Mouse (Mus musculus) neural tube, embryonic 15.5 days (tissue): ENCODE results near the gene Mettl25. TPM values are rescaled to one million over a fixed set of nuclear protein-coding genes. Genes with fewer than 3 reads are reported as not detected.

Experiments used
- ATAC-seq: fragments of 200-750 bp; cut with Nextera tagmentation; 2 replicates; pipeline ENCODE4 v1.8.0; 2017; ENCODE audit warnings: mild to moderate bottlenecking, moderate TSS enrichment, moderate library complexity; ENCODE audit not compliant: low FRiP score
- H3K27ac ChIP-seq: fragments of 300-500 bp; sonication (generic); replicated peaks from 2 replicates; pipeline ENCODE4 v1.5.1; 2015; ENCODE audit warnings: mild to moderate bottlenecking, inconsistent platforms
- H3K27me3 ChIP-seq: fragments of 300-500 bp; sonication (generic); replicated peaks from 2 replicates; pipeline ENCODE4 v1.6.1; 2015; ENCODE audit warnings: inconsistent platforms
- H3K36me3 ChIP-seq: fragments of 300-500 bp; sonication (generic); 2 replicates; pipeline ENCODE4 v1.6.1; 2015; ENCODE audit warnings: inconsistent platforms
- H3K4me1 ChIP-seq: fragments of 300-500 bp; sonication (generic); 2 replicates; pipeline ENCODE4 v1.6.1; 2015; ENCODE audit warnings: inconsistent platforms
- H3K4me2 ChIP-seq: fragments of 300-500 bp; sonication (generic); 2 replicates; pipeline ENCODE4 v1.6.1; 2015; ENCODE audit warnings: inconsistent platforms, mild to moderate bottlenecking, moderate library complexity
- H3K4me3 ChIP-seq: fragments of 300-500 bp; sonication (generic); replicated peaks from 2 replicates; pipeline ENCODE4 v1.5.1; 2015; ENCODE audit warnings: mild to moderate bottlenecking, inconsistent platforms
- H3K9ac ChIP-seq: fragments of 300-500 bp; sonication (generic); replicated peaks from 2 replicates; pipeline ENCODE4 v1.6.1; 2015; ENCODE audit warnings: mild to moderate bottlenecking, inconsistent platforms
- H3K9me3 ChIP-seq: fragments of 300-500 bp; sonication (generic); replicated peaks from 2 replicates; pipeline ENCODE4 v1.6.1; 2016; ENCODE audit warnings: inconsistent platforms
- WGBS: fragments of 180-500 bp; shearing (Covaris S2); methylation state at CpG from one replicate; pipeline ENCODE4 v1.1.7; 2015; ENCODE audit warnings: mixed read lengths; 5-methylcytosine and 5-hydroxymethylcytosine counted together
- polyA plus RNA-seq: library from polyadenylated mRNA; unstranded; fragments of >200 nt; fragmentation: Nextera tagmentation; extraction: Ambion mirVana; gene quantifications from 2 replicates; pipeline ENCODE4 v1.2.1, GENCODE M21; 2015

Mettl25 gene
- polyA plus RNA-seq, 1 experiment from 2014 or later, result 15.4 TPM

GRCm38 (mm10) chr10:105738942-105739341 lies 102.2 kb downstream of the Mettl25 start:
- no peaks in the 10 kb centered on the region for H3K9me3 ChIP-seq
- no peak overlapping the region for H3K27ac ChIP-seq
- H3K4me1 ChIP-seq, result no peaks in the 10 kb centered on the region
- ATAC-seq, result no peak
- no peak overlapping the region for H3K4me2 ChIP-seq
- no peaks in the 10 kb centered on the region for H3K36me3 ChIP-seq
- no peaks in the 10 kb centered on the region for H3K27me3 ChIP-seq
- H3K9ac ChIP-seq, result no peak overlapping the region
- no peak overlapping the region for H3K4me3 ChIP-seq
- 83% methylated on average over 5 of the region's 5 CpGs for WGBS

DNA sequence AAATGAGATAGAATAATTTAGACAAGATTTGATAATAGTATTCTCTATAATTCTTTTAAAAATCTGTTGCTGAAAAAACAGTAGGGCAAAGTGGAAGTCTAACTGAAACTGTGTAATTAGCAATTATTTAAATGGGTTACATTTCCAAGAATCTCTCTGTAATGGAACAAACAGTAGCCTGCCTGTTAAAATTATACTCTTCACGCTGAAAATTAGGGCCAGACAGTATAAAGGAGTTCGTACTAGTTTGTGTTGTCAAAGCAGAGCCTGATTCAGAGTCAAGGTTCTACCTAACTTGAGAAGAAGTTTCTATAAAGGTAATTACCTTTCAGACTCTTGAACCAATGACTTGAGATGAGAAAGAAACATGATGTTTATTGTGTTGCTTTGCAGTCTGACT lies 113.4 kb downstream of the Mettl25 start:
- no peaks in the 10 kb centered on the region for H3K36me3 ChIP-seq
- H3K27ac ChIP-seq, result no peak overlapping the region
- H3K4me2 ChIP-seq, result no peak overlapping the region
- no peaks in the 10 kb centered on the region for H3K4me1 ChIP-seq
- H3K27me3 ChIP-seq, result no peaks in the 10 kb centered on the region
- H3K9ac ChIP-seq, result no peak overlapping the region
- 49% methylated on average over 2 of the region's 2 CpGs for WGBS
- H3K4me3 ChIP-seq, result no peak overlapping the region
- ATAC-seq, result no peak
- H3K9me3 ChIP-seq, result no peaks in the 10 kb centered on the region

DNA sequence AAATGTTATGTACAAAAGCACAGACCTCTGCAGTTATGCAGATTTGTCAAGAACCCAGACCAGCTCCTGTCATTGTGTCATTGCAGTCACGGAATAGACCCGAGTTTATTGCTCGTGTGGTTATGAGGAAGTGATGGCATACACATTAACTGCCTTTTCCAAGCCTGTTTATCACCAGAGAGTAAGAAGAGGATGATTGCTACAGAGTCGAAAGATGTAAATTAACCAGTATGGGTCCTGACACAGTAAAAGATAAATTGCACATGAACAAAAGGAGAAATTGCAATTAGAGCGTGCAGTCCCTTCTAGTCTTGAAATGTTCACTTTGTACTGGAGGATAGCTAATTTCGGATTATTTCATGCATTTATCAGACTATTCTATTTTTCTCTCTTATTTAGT lies 113.8 kb downstream of the Mettl25 start:
- H3K27me3 ChIP-seq, result no peaks in the 10 kb centered on the region
- H3K36me3 ChIP-seq, result no peaks in the 10 kb centered on the region
- 32% methylated on average over 6 of the region's 6 CpGs for WGBS
- H3K4me3 ChIP-seq, result no peak overlapping the region
- no peak overlapping the region for H3K27ac ChIP-seq
- no peak for ATAC-seq
- no peaks in the 10 kb centered on the region for H3K4me1 ChIP-seq
- no peaks in the 10 kb centered on the region for H3K9me3 ChIP-seq
- no peak overlapping the region for H3K4me2 ChIP-seq
- H3K9ac ChIP-seq, result no peak overlapping the region

GRCm38 (mm10) chr10:105714844-105715243 lies 126.3 kb downstream of the Mettl25 start:
- no peak overlapping the region for H3K4me2 ChIP-seq
- H3K27ac ChIP-seq, result no peak overlapping the region
- no peak overlapping the region for H3K4me3 ChIP-seq
- WGBS, result 9% methylated on average over 6 of the region's 6 CpGs
- no peak for ATAC-seq
- H3K36me3 ChIP-seq, result no peaks in the 10 kb centered on the region
- H3K9me3 ChIP-seq, result no peaks in the 10 kb centered on the region
- no peak overlapping the region for H3K9ac ChIP-seq
- H3K4me1 ChIP-seq, result no peaks in the 10 kb centered on the region
- H3K27me3 ChIP-seq, result no peaks in the 10 kb centered on the region

- Histone ChIP-seq H3K9me3 (no peaks in the 10 kb centered on the region), H3K27ac (no peak overlapping the region), H3K4me2 (no peak overlapping the region), H3K9ac (no peak overlapping the region), H3K27me3 (no peaks in the 10 kb centered on the region), H3K4me3 (no peak overlapping the region), H3K4me1 (no peaks in the 10 kb centered on the region), H3K36me3 (no peaks in the 10 kb centered on the region)
- 64% methylated on average over 4 of the region's 4 CpGs for WGBS
- ATAC-seq, result no peak
Measured at GRCm38 (mm10) chr10:105714366-105714765, 126.8 kb downstream of the Mettl25 start.

- Histone ChIP-seq H3K36me3 (no peaks in the 10 kb centered on the region), H3K9ac (no peak overlapping the region), H3K27me3 (no peaks in the 10 kb centered on the region), H3K9me3 (no peaks in the 10 kb centered on the region), H3K4me1 (no peaks in the 10 kb centered on the region), H3K27ac (no peak overlapping the region), H3K4me3 (no peak overlapping the region), H3K4me2 (no peak overlapping the region)
- 38% methylated on average over 5 of the region's 5 CpGs for WGBS
- no peak for ATAC-seq
Measured at GRCm38 (mm10) chr10:105713222-105713621, 128.0 kb downstream of the Mettl25 start.

Other genes starting within 250 kb of the Mettl25 start
- gene Ccdc59, start 313 bp downstream of the Mettl25 start, polyA plus RNA-seq, result 43.3 and 49.4 TPM in 2 replicates